Mouse (Mus musculus) lung, postnatal 0 days (tissue): ENCODE data around the gene Nfia. TPM values are rescaled to one million over a fixed set of nuclear protein-coding genes. Genes with fewer than 3 reads are reported as not detected.

ENCODE experiments used
- ATAC-seq: fragments of 200-750 bp; cut with Nextera tagmentation; 2 replicates; pipeline ENCODE4 v1.8.0; 2017; ENCODE audit warnings: moderate library complexity
- DNase-seq: peaks from one replicate; pipeline ENCODE4 v3.0.0-alpha.2; 2016; ENCODE audit warnings: low spot score
- H3K27ac ChIP-seq: fragments of 300-500 bp; sonication (generic); 2 replicates; pipeline ENCODE4 v1.5.1; 2014; ENCODE audit warnings: antibody characterized with exemption, mild to moderate bottlenecking, low read length, mixed read lengths
- H3K27me3 ChIP-seq: fragments of 300-500 bp; sonication (generic); replicated peaks from 2 replicates; pipeline ENCODE4 v1.6.1; 2014; ENCODE audit warnings: low read length, mixed read lengths; ENCODE audit not compliant: insufficient read depth
- H3K36me3 ChIP-seq: fragments of 300-500 bp; sonication (generic); 2 replicates; pipeline ENCODE4 v1.6.1; 2014; ENCODE audit warnings: low read length, mixed read lengths; ENCODE audit not compliant: insufficient read depth
- H3K4me1 ChIP-seq: fragments of 300-500 bp; sonication (generic); 2 replicates; pipeline ENCODE4 v1.6.1; 2014; ENCODE audit warnings: antibody characterized with exemption, low read depth, low read length, mixed read lengths; ENCODE audit not compliant: insufficient read depth
- H3K4me2 ChIP-seq: fragments of 300-500 bp; sonication (generic); replicated peaks from 2 replicates; pipeline ENCODE4 v1.6.1; 2014; ENCODE audit warnings: low read depth, mild to moderate bottlenecking, low read length, moderate library complexity, mixed read lengths
- H3K4me3 ChIP-seq: fragments of 300-500 bp; sonication (generic); 2 replicates; pipeline ENCODE4 v1.5.1; 2014; ENCODE audit warnings: low read depth, low read length
- H3K9ac ChIP-seq: fragments of 300-500 bp; sonication (generic); replicated peaks from 2 replicates; pipeline ENCODE4 v1.6.1; 2014; ENCODE audit warnings: low read depth, mild to moderate bottlenecking
- H3K9me3 ChIP-seq: fragments of 300-500 bp; sonication (generic); 2 replicates; pipeline ENCODE4 v1.6.1; 2016; ENCODE audit warnings: low read length, mixed read lengths
- CTCF ChIP-seq: IDR thresholded peaks from 2 replicates; pipeline ENCODE4 v1.5.1; 2016; ENCODE audit warnings: antibody characterized with exemption, mild to moderate bottlenecking
- EP300 ChIP-seq: IDR thresholded peaks from 2 replicates; pipeline ENCODE4 v1.6.1; 2016; ENCODE audit warnings: antibody characterized with exemption, mild to moderate bottlenecking, control low read depth
- WGBS: fragments of 180-500 bp; shearing (Covaris S2); extraction: QIAGEN DNeasy Blood & Tissue Kit; methylation state at CpG from one replicate; pipeline ENCODE4 v1.1.7; 2014; 5-methylcytosine and 5-hydroxymethylcytosine counted together
- polyA plus RNA-seq: library from polyadenylated mRNA; unstranded; fragments of >200 nt; fragmentation: Nextera tagmentation; extraction: Ambion mirVana; gene quantifications from 2 replicates; pipeline ENCODE4 v1.2.1, GENCODE M21; 2015

Nfia gene
- polyA plus RNA-seq, 1 experiment from 2014 or later: 40.5 TPM

DNA sequence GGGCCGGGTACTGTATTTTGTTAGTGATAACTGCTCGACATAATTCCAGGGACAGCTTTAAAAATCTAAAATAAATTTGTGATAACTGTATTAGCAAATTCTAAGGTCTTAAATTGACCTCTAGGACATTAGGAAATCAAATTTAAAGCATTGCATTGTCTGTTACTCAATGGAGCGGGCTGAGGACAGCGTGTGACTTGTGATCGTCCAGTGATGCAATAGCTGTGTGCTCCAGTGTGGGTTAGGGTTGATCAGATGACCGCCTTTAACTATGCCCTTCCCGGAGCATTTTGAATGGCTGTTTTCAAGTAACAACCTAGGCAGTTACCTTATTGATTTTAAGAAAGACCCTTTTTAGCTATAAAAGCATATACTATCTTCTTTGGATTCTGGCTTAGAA lies 42.0 kb downstream of the Nfia start:
- peak; percentile 86 for ATAC-seq
- no peaks in the 10 kb centered on the region for H3K9me3 ChIP-seq
- no peaks in the 10 kb centered on the region for H3K27me3 ChIP-seq
- H3K9ac ChIP-seq: no peak overlapping the region
- H3K4me1 ChIP-seq: peaks cover 11% of the 10 kb centered on the region; the same call in 1 of the 2 replicates
- peak; percentile 91 for DNase-seq
- no peak overlapping the region for H3K4me3 ChIP-seq
- H3K4me2 ChIP-seq: no peak overlapping the region
- no peaks in the 10 kb centered on the region for H3K36me3 ChIP-seq
- WGBS: 58% methylated on average over 7 of the region's 7 CpGs
- TF ChIP-seq CTCF (no peak), EP300 (peak; percentile 90)
- peak overlapping the region; percentile 60; the same call in 1 of the 2 replicates for H3K27ac ChIP-seq

DNA sequence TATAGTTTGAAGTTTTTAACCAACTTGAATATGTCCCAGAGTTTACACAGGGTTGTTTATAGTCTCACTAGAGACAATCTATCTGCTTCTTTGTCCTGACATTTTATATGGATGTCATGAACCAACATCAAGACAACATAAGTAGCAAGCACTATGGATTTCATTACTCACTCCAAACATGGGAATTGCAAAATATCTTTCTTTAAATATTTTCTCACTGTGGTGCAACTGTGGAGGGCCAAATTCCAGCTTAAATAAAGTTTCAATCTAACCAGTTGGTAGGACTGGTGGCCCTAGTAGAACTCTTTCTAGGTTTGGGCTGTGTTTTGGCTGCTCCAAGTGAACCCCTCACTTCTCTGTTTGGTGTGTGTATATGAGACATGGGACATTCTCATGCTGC lies 43.5 kb downstream of the Nfia start:
- DNase-seq (peak; percentile 60), ATAC-seq (0 out of 2 replicates have a peak, but pooled peaks have one; percentile 24)

DNA sequence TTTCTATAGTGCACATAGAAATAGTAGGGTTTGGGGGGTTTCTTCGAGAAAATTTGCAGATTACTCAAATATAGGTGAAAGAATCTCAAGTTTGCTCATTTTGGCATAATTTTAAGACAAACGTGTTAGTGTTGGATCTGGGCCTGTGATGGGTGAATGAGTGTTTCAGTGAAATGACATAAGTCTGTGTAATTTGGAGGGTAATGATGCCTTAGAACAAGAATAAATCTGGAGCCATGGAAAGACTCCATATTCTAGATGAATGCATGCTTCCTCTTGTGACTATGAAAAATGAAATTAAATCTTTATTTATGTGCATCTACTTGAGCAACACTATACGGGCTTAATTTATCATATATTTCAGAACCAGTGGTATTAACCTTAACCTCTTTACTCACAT lies 44.2 kb downstream of the Nfia start:
- H3K27me3 ChIP-seq: no peaks in the 10 kb centered on the region
- H3K4me2 ChIP-seq: no peak overlapping the region
- DNase-seq: no peak
- ATAC-seq: no peak
- H3K27ac ChIP-seq: no peak overlapping the region
- H3K9me3 ChIP-seq: no peaks in the 10 kb centered on the region
- H3K4me3 ChIP-seq: no peak overlapping the region
- H3K9ac ChIP-seq: no peak overlapping the region
- TF ChIP-seq CTCF (no peak), EP300 (no peak)
- WGBS: 62% methylated on average over 3 of the region's 3 CpGs
- peaks cover 14% of the 10 kb centered on the region; the same call in 1 of the 2 replicates for H3K4me1 ChIP-seq
- H3K36me3 ChIP-seq: no peaks in the 10 kb centered on the region

More for the DNA sequence above, 43.5 kb downstream of the Nfia start:
- TF ChIP-seq CTCF (no peak), EP300 (peak; percentile 39; the same call in 1 of the 2 replicates)
- Histone ChIP-seq H3K9ac (no peak overlapping the region), H3K9me3 (no peaks in the 10 kb centered on the region), H3K4me2 (no peak overlapping the region), H3K27me3 (no peaks in the 10 kb centered on the region), H3K4me3 (no peak overlapping the region), H3K27ac (peak overlapping the region; percentile 1; the same call in 1 of the 2 replicates), H3K4me1 (peaks cover 14% of the 10 kb centered on the region; the same call in 1 of the 2 replicates), H3K36me3 (no peaks in the 10 kb centered on the region)

DNA sequence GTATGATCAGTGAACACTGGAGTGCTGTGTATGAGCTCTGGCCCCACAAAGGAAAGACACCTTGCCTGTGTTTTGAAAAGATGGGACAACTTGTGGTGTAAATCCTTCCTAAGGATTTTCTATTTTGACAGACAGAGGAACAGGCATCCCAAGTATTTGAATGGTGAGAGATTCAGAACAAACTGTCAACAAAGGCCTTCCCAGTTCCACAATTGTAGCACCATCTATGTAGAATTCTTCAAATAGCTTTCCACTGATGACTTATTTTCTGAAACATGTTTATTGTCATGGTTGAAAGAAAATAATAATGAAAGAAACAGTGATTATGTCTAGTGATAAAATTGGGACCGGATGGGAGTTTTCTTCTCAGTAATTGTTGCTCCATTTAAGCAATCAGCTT lies 45.2 kb downstream of the Nfia start:
- WGBS: 69% methylated on average over 1 of the region's 1 CpGs
- Histone ChIP-seq H3K4me1 (peaks cover 14% of the 10 kb centered on the region; the same call in 1 of the 2 replicates), H3K9me3 (no peaks in the 10 kb centered on the region), H3K36me3 (no peaks in the 10 kb centered on the region), H3K27me3 (no peaks in the 10 kb centered on the region), H3K9ac (no peak overlapping the region), H3K4me3 (no peak overlapping the region), H3K4me2 (no peak overlapping the region), H3K27ac (no peak overlapping the region)
- DNase-seq (no peak), ATAC-seq (no peak)
- TF ChIP-seq CTCF (no peak), EP300 (no peak)

DNA sequence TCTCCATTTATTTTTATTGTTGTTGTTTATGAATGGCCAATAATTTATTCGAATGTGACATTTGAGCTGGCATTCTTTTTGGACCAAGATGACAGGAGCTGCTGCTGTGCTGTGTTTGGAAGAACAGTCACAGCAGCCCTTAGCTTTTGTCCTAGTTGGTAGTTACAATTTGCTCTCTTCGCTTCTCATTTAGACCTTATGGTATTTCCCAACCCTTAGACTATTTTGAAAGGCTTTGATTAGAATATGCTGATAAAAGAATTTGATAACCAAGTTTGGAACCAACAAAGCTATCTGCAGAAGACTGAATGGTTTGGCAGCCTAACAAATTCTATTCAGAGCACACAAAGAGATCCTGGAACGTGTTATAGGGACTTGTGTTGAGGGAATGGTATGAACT lies 46.0 kb downstream of the Nfia start:
- H3K4me1 ChIP-seq: peaks cover 14% of the 10 kb centered on the region; the same call in 1 of the 2 replicates
- H3K36me3 ChIP-seq: no peaks in the 10 kb centered on the region
- TF ChIP-seq CTCF (no peak), EP300 (no peak)
- ATAC-seq (no peak), DNase-seq (no peak)
- no peak overlapping the region for H3K4me3 ChIP-seq
- no peak overlapping the region for H3K9ac ChIP-seq
- no peaks in the 10 kb centered on the region for H3K27me3 ChIP-seq
- no peak overlapping the region for H3K27ac ChIP-seq
- H3K4me2 ChIP-seq: no peak overlapping the region
- WGBS: 72% methylated on average over 3 of the region's 3 CpGs
- no peaks in the 10 kb centered on the region for H3K9me3 ChIP-seq

DNA sequence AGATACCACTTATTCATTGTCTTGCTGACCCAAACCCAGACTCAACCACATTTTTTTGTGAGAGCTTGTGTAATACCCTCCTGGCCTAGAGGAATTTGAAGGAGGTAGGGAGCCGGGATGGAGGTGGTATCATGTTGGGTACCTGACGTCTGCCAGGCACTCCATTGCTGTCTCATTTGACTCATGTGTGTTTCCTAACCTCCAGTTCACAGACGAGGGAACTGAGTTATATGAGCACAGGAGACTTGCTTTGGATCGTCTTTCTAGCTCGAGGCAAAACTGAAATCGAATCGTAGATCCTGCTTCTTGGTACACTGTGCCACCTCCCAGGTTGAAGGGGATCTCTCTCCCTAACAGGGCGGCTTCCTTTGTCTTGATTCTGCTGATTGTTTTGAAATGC lies 46.6 kb downstream of the Nfia start:
- Histone ChIP-seq H3K36me3 (no peaks in the 10 kb centered on the region), H3K9me3 (no peaks in the 10 kb centered on the region), H3K9ac (no peak overlapping the region), H3K4me1 (peaks cover 11% of the 10 kb centered on the region; the same call in 1 of the 2 replicates), H3K4me2 (no peak overlapping the region), H3K4me3 (no peak overlapping the region), H3K27me3 (no peaks in the 10 kb centered on the region), H3K27ac (no peak overlapping the region)
- 82% methylated on average over 8 of the region's 8 CpGs for WGBS
- DNase-seq (no peak), ATAC-seq (no peak)
- TF ChIP-seq EP300 (no peak), CTCF (no peak)
